Mouse (Mus musculus): ENCODE measurements around the gene Ctag2.

Ctag2 gene

DNA sequence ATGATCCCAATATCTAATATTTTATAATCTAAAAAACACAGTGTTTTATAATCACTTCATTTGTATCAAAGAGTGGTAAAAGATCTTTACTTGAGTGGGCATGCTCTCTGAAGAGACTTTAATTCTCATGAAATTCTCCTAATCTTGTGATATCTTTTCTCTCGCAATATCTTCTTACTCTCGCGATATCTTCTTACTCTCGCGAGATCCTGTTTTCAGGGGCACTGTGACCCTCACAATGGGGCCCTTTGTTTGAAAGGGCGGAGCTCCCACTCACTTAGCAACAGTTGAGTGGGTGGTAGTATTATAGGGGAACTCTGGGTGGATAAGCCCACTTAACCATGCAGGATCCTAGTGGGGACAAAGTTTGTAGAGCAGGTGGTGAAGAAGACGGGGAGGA lies at the start of gene Ctag2:
TSS of gene Ctag2 (plus strand) at position 301 of the 400 bp plus-strand sequence.
- no peak for DNase-seq (ENCODE audit: low spot score)
